Mouse (Mus musculus): ENCODE results near the gene Lrrc56.

GRCm38 (mm10) chr7:141164397-141164796 lies 29.6 kb upstream of the Lrrc56 start:
- TF ChIP-seq CTCF (IDR thresholded peaks at IDR 0.05; ENCODE audit: low read depth), result no peak
- no peak for TF ChIP-seq EP300 (IDR thresholded peaks at IDR 0.05; ENCODE audit: low read depth)
